Mouse (Mus musculus) activated CD4-positive, CD25-positive, alpha-beta regulatory T cell, adult 9 weeks (primary cell): ENCODE measurements around the gene Glb1l3. TPM values are rescaled to one million over a fixed set of nuclear protein-coding genes. Genes with fewer than 3 reads are reported as not detected.

ENCODE experiments used
- polyA plus RNA-seq: library from polyadenylated mRNA; unstranded; fragments of 100-300 nt; shearing (Covaris generic); gene quantifications from one replicate; pipeline ENCODE4 v1.2.1, GENCODE M21; 2017

Gene Glb1l3
- polyA plus RNA-seq, result not detected

GRCm38 (mm10) chr9:26860751-26861150 lies at the start of gene Glb1l3:
Glb1l3 (minus strand) TSS chr9:26860890.

GRCm38 (mm10) chr9:26805935-26806666 lies 54.6 kb downstream of the Glb1l3 start, which contains the start of gene Glb1l2:
Glb1l2 (minus strand) TSS chr9:26806468.

Other genes starting within 250 kb of the Glb1l3 start
- gene B3gat1, start 127.2 kb downstream of the Glb1l3 start, polyA plus RNA-seq, result not detected
- not detected for gene Glb1l2, start 54.4 kb downstream of the Glb1l3 start, polyA plus RNA-seq
- not detected for gene Gm1110, start 62.2 kb upstream of the Glb1l3 start, polyA plus RNA-seq
- 35.4 TPM for gene Acad8, start 138.7 kb upstream of the Glb1l3 start, polyA plus RNA-seq
- 89.7 TPM for gene Thyn1, start 138.8 kb upstream of the Glb1l3 start, polyA plus RNA-seq
- gene Vps26b, start 169.2 kb upstream of the Glb1l3 start, polyA plus RNA-seq, result 18.8 TPM
- 38.1 TPM for gene Ncapd3, start 169.3 kb upstream of the Glb1l3 start, polyA plus RNA-seq